Mouse (Mus musculus) limb, embryonic 15.5 days (tissue): ENCODE data around the gene Ttyh2. TPM values are rescaled to one million over a fixed set of nuclear protein-coding genes. Genes with fewer than 3 reads are reported as not detected.

Experiments used
- ATAC-seq: fragments of 200-750 bp; cut with Nextera tagmentation; 2 replicates; pipeline ENCODE4 v1.8.0; 2017; ENCODE audit warnings: low read depth, moderate TSS enrichment; ENCODE audit not compliant: insufficient number of reproducible peaks, low FRiP score, low TSS enrichment
- H3K27ac ChIP-seq: fragments of 300-500 bp; sonication (generic); 2 replicates; pipeline ENCODE4 v1.5.1; 2015; ENCODE audit warnings: moderate library complexity, mild to moderate bottlenecking, inconsistent platforms
- H3K27me3 ChIP-seq: fragments of 300-500 bp; sonication (generic); 2 replicates; pipeline ENCODE4 v1.6.1; 2015; ENCODE audit warnings: inconsistent platforms
- H3K36me3 ChIP-seq: fragments of 300-500 bp; sonication (generic); 2 replicates; pipeline ENCODE4 v1.6.1; 2015; ENCODE audit warnings: inconsistent platforms
- H3K4me1 ChIP-seq: fragments of 300-500 bp; sonication (generic); 2 replicates; pipeline ENCODE4 v1.6.1; 2015; ENCODE audit warnings: inconsistent platforms
- H3K4me2 ChIP-seq: fragments of 300-500 bp; sonication (generic); 2 replicates; pipeline ENCODE4 v1.6.1; 2015; ENCODE audit warnings: mild to moderate bottlenecking, inconsistent platforms
- H3K4me3 ChIP-seq: fragments of 300-500 bp; sonication (generic); 2 replicates; pipeline ENCODE4 v1.5.1; 2015; ENCODE audit warnings: mild to moderate bottlenecking, inconsistent platforms
- H3K9ac ChIP-seq: fragments of 300-500 bp; sonication (generic); 2 replicates; pipeline ENCODE4 v1.6.1; 2015; ENCODE audit warnings: inconsistent platforms
- H3K9me3 ChIP-seq: fragments of 300-500 bp; sonication (generic); 2 replicates; pipeline ENCODE4 v1.6.1; 2016; ENCODE audit warnings: inconsistent platforms
- WGBS: fragments of 180-500 bp; shearing (Covaris S2); methylation state at CpG from one replicate; pipeline ENCODE4 v1.1.7; 2015; 5-methylcytosine and 5-hydroxymethylcytosine counted together
- polyA plus RNA-seq: library from polyadenylated mRNA; unstranded; fragments of >200 nt; fragmentation: Nextera tagmentation; extraction: Ambion mirVana; gene quantifications from 2 replicates; pipeline ENCODE4 v1.2.1, GENCODE M21; 2015

Gene Ttyh2
- polyA plus RNA-seq, 1 experiment from 2014 or later: 22.4 TPM

DNA sequence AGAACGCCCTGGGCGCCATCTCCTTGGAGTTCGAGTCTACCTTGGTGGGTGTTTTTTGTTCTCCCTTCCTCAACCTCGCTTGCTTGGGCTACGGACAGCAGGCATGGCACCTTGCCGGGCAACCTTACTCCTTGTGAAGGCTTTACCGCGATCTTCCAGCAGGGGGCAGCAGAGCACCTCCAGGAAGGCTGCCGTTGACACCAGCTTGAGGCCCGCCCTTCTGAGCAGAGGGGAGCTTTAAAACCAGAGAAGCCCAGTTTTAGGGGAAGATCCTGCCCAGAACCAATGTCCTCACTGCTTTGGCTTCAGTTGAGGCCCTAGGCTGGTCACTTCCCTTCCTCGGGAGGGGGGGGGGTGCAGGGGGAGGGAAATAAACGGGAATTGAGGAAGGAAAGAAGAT, 69.9 kb downstream of the Ttyh2 start:
- H3K4me1 ChIP-seq: peaks cover 5% of the 10 kb centered on the region; the same call in 1 of the 2 replicates
- no peak overlapping the region for H3K27ac ChIP-seq
- H3K4me2 ChIP-seq: peak overlapping the region; percentile 34; the same call in 1 of the 2 replicates
- H3K36me3 ChIP-seq: no peaks in the 10 kb centered on the region
- no peak for ATAC-seq
- H3K27me3 ChIP-seq: no peaks in the 10 kb centered on the region
- H3K4me3 ChIP-seq: no peak overlapping the region
- no peak overlapping the region for H3K9ac ChIP-seq
- no peaks in the 10 kb centered on the region for H3K9me3 ChIP-seq
- 3% methylated on average over 12 of the region's 12 CpGs for WGBS

DNA sequence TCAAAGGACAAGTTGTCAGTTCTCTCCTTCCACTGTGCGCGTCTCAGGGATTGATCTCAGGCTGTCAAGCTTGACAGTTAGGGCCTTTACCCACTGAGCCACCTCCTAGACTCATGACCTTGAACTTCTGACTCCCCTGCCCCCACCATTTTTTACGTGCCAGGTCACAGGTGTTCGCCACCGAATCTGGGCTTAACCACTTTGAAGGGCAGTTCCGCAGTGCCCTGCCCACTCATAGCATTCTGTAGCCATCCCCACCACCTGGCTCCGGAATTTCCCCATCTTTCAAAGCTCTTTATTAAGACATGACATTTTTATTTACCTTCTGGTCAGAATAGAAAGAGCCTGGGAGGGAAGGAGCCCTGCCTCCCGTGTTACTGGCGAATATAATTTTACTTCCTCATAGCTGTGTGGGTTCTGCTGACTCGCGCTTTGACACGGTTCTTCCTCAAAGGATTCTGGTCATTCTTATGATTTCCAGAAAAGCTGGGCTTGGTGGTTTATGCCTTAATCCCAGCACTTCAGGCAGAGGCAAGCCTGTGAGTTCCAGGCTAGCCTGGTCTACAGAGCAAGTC, 72.4 kb downstream of the Ttyh2 start:
- H3K36me3 ChIP-seq: no peaks in the 10 kb centered on the region
- no peak overlapping the region for H3K4me3 ChIP-seq
- no peaks in the 10 kb centered on the region for H3K9me3 ChIP-seq
- H3K4me1 ChIP-seq: no peaks in the 10 kb centered on the region
- H3K4me2 ChIP-seq: no peak overlapping the region
- WGBS: 55% methylated on average over 12 of the region's 12 CpGs
- no peak overlapping the region for H3K9ac ChIP-seq
- ATAC-seq: no peak
- H3K27ac ChIP-seq: no peak overlapping the region
- 0 out of 2 replicates have a peak, but pooled peaks cover 2% of the 10 kb centered on the region for H3K27me3 ChIP-seq

DNA sequence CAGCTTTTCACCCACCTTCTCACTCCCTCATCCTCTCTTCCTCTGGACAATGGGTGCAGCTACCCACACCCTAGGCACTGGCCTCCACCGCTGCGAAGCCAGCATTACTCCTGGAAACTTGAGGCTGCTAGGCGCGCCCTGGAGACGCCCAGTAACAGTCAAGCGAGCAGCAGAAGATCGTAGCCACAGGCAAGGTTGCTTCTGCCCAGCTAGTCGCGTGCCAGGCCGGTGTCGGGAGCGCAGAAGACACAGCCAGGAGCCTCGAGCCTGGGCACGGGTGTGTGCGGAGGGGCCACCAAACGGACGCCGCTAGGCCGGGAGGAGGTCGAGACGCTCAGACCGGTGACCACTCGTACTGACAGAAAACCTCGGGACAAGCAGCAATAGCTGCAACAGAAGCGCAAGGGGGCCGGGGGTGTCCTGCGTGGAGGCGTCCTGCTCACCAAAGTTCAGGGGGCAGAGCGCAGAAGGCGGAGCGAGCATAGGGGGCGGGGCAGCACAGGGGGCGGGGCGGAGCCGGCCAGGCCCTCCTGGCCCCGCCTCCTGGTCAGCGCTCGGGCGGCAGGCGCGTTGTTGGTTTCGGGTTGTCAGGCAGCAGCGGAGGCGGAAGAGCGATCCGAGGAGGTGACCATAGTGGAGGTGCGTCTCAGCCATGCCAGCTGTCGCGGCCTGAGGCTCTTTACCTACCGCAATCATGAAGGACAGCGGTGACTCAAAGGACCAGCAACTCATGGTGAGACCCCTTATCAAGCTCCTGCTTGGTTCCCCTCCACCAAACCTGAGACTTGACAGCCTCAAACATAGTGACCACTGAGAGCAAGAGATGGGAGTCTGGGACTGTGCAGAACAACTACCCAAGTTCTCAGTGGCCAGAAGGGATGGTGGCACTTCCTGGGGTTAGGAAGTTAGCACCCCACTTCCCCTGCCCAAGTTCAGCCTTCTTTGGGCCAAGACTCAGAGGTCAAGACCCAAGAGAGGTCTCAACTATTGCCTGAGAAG, 89.9 kb downstream of the Ttyh2 start, which contains the start of gene Kif19a:
Gene Kif19a, plus strand, starts transcription at position 569 of the 999 bp plus-strand sequence.
- ATAC-seq: no peak
- WGBS: 4% methylated on average over 49 of the region's 51 CpGs
- Histone ChIP-seq H3K27ac (no peak within 1 kb of the TSS), H3K27me3 (peaks cover 39% of the 10 kb centered on the region), H3K9ac (no peak within 1 kb of the TSS; the same call in 1 of the 2 replicates), H3K36me3 (no peaks in the 10 kb centered on the region), H3K4me3 (peak within 1 kb of the TSS; percentile 47), H3K9me3 (no peaks in the 10 kb centered on the region), H3K4me2 (peak within 1 kb of the TSS; percentile 91), H3K4me1 (peaks cover 12% of the 10 kb centered on the region)

DNA sequence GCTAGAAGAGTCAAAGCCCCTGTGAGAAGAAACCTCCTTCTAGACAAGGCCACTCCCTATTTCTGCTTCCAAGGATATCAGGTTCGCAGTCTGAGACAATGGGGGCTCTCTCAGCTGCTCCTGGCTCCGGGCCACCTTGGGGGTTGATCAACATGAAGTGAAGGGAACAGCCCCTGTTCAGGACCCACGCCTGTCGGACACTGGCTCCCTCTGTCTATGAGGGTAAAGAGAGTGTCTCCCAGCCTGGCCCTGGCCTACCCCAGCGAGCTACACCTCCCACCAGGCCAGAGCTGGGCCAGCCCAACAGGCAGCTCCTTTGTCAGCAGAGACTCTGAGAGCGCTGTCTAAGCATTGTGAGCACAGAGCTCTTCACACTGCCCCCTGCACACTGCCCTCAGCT, 94.7 kb downstream of the Ttyh2 start:
- Histone ChIP-seq H3K9ac (no peak overlapping the region), H3K4me2 (no peak overlapping the region), H3K36me3 (no peaks in the 10 kb centered on the region), H3K27me3 (peaks cover 30% of the 10 kb centered on the region), H3K27ac (no peak overlapping the region), H3K4me3 (no peak overlapping the region), H3K9me3 (no peaks in the 10 kb centered on the region), H3K4me1 (peaks cover 12% of the 10 kb centered on the region)
- ATAC-seq: no peak
- WGBS: 49% methylated on average over 6 of the region's 6 CpGs

Other genes with a start within 250 kb of the Ttyh2 start
- gene Rpl38, start 6.9 kb upstream of the Ttyh2 start, polyA plus RNA-seq: 866 and 1,120 TPM in 2 replicates
- gene Dnaic2, start 52.0 kb downstream of the Ttyh2 start, polyA plus RNA-seq: 1.1 and 1.3 TPM in 2 replicates
- gene Kif19a, start 90.0 kb downstream of the Ttyh2 start, polyA plus RNA-seq: 0.15 and 0.17 TPM in 2 replicates
- gene Btbd17, start 120.5 kb downstream of the Ttyh2 start, polyA plus RNA-seq: 0.86 and 1.7 TPM in 2 replicates
- not detected in 2 replicates for gene Gpr142, start 123.5 kb downstream of the Ttyh2 start, polyA plus RNA-seq
- gene Gprc5c, start 175.7 kb downstream of the Ttyh2 start, polyA plus RNA-seq: 38.6 and 41.0 TPM in 2 replicates
- gene Cd300a, start 214.6 kb downstream of the Ttyh2 start, polyA plus RNA-seq: 1.8 and 2.9 TPM in 2 replicates